Mouse (Mus musculus) c-Kit-positive CD71-positive TER-119-positive erythroid progenitor cells, embryonic 14.5 days (primary cell): Measurements from ENCODE around the gene Nup188.

Experiments
- DNase-seq: peaks from one replicate; pipeline ENCODE4 v3.0.0-alpha.2; 2013; ENCODE audit warnings: low spot score

The Nup188 gene

GRCm38 (mm10) chr2:30285004-30285403 is 1.2 kb upstream of the Nup188 start:
- no peak for DNase-seq

- no peak for DNase-seq
Measured at GRCm38 (mm10) chr2:30285416-30286181, 598 bp upstream of the Nup188 start.

- DNase-seq = peak; percentile 40
Measured at GRCm38 (mm10) chr2:30287027-30287373, 803 bp downstream of the Nup188 start.

GRCm38 (mm10) chr2:30299525-30299924 is 13.3 kb downstream of the Nup188 start:
- DNase-seq = no peak

- DNase-seq = no peak
Measured at GRCm38 (mm10) chr2:30299966-30300365, 13.8 kb downstream of the Nup188 start.

GRCm38 (mm10) chr2:30306087-30306486 is 19.9 kb downstream of the Nup188 start:
- no peak for DNase-seq

- no peak for DNase-seq
Measured at GRCm38 (mm10) chr2:30309351-30309750, 23.2 kb downstream of the Nup188 start.

GRCm38 (mm10) chr2:30311481-30311880 is 25.3 kb downstream of the Nup188 start:
- no peak for DNase-seq

- DNase-seq = no peak
Measured at GRCm38 (mm10) chr2:30316136-30316535, 29.9 kb downstream of the Nup188 start.

GRCm38 (mm10) chr2:30316955-30317354 is 30.8 kb downstream of the Nup188 start:
- no peak for DNase-seq

GRCm38 (mm10) chr2:30319260-30319659 is 33.1 kb downstream of the Nup188 start:
- no peak for DNase-seq

GRCm38 (mm10) chr2:30323111-30323510 is 36.9 kb downstream of the Nup188 start:
- no peak for DNase-seq

GRCm38 (mm10) chr2:30325296-30325695 is 39.1 kb downstream of the Nup188 start:
- no peak for DNase-seq

- DNase-seq = no peak
Measured at GRCm38 (mm10) chr2:30327276-30327675, 41.1 kb downstream of the Nup188 start.

- no peak for DNase-seq
Measured at GRCm38 (mm10) chr2:30328791-30329190, 42.6 kb downstream of the Nup188 start.

GRCm38 (mm10) chr2:30335324-30335723 is 49.1 kb downstream of the Nup188 start:
- no peak for DNase-seq

- DNase-seq = no peak
Measured at GRCm38 (mm10) chr2:30336174-30336915, 50.1 kb downstream of the Nup188 start.

GRCm38 (mm10) chr2:30337179-30337578 is 51.0 kb downstream of the Nup188 start:
- no peak for DNase-seq

GRCm38 (mm10) chr2:30342061-30342460 is 55.9 kb downstream of the Nup188 start:
- no peak for DNase-seq

- DNase-seq = no peak
Measured at GRCm38 (mm10) chr2:30342544-30342943, 56.3 kb downstream of the Nup188 start.

GRCm38 (mm10) chr2:30343601-30344137 is 57.5 kb downstream of the Nup188 start:
- DNase-seq = no peak

GRCm38 (mm10) chr2:30345971-30346676 is 59.9 kb downstream of the Nup188 start:
- DNase-seq = no peak

GRCm38 (mm10) chr2:30349196-30349595 is 63.0 kb downstream of the Nup188 start:
- no peak for DNase-seq
